Mouse (Mus musculus): ENCODE data around the gene Ankub1.

Gene Ankub1

GRCm38 (mm10) chr3:57637596-57637995 lies 55.0 kb downstream of the Ankub1 start:
- DNase-seq: no peak

GRCm38 (mm10) chr3:57634763-57635487 lies 57.7 kb downstream of the Ankub1 start:
- no peak for DNase-seq

- no peak for DNase-seq
Observed at GRCm38 (mm10) chr3:57626954-57627513, 65.6 kb downstream of the Ankub1 start.

GRCm38 (mm10) chr3:57625275-57625997 lies 67.2 kb downstream of the Ankub1 start:
- DNase-seq: peak; percentile 85 to 89

- DNase-seq: peak; percentile 29 to 31
Observed at GRCm38 (mm10) chr3:57619718-57620117, 72.9 kb downstream of the Ankub1 start.

- DNase-seq: no peak
Observed at GRCm38 (mm10) chr3:57615652-57616051, 76.9 kb downstream of the Ankub1 start.

GRCm38 (mm10) chr3:57612430-57612997 lies 80.1 kb downstream of the Ankub1 start:
- DNase-seq: no peak

- DNase-seq: no peak
Observed at GRCm38 (mm10) chr3:57611776-57612175, 80.8 kb downstream of the Ankub1 start.

Data from cerebellum, postnatal 10 days (tissue).